Mouse (Mus musculus) layer of hippocampus, postnatal 25 days (tissue): ENCODE results near the gene Tfpi2. TPM values are rescaled to one million over a fixed set of nuclear protein-coding genes. Genes with fewer than 3 reads are reported as not detected.

Experiments used
- DNase-seq, 2 experiments: peaks; one replicate each; pipeline ENCODE4 v3.0.0; 2022; ENCODE audit warnings: mixed read lengths in 2 of 2, low spot score in 1 of 2; ENCODE audit errors: extremely low spot score in 1 of 2
- total RNA-seq, 2 experiments: library from RNA; stranded (reverse); gene quantifications; 2 replicates each; pipeline ENCODE4 v1.2.3; 2021

The Tfpi2 gene
- total RNA-seq, 2 experiments from 2014 or later = 0.52 TPM; not detected in 1

- peak in 1 of 2 experiments; percentile 18 for DNase-seq
Measured at GRCm38 (mm10) chr6:3922870-3923269, 65.8 kb downstream of the Tfpi2 start.

GRCm38 (mm10) chr6:3916015-3916414 is 72.7 kb downstream of the Tfpi2 start:
- no peak for DNase-seq

Other genes with a start within 250 kb of the Tfpi2 start
- gene Calcr, start 224.2 kb downstream of the Tfpi2 start, total RNA-seq = not detected
- not detected for gene Gngt1, start 4.9 kb upstream of the Tfpi2 start, total RNA-seq
- 10 to 100 TPM in 1 of 2 experiments, 1 to 10 TPM in 1; 9.9 to 11.5 TPM for gene Gng11, start 15.0 kb upstream of the Tfpi2 start, total RNA-seq
- 10 to 100 TPM; 21.7 to 24.3 TPM for gene Bet1, start 98.1 kb upstream of the Tfpi2 start, total RNA-seq